Mouse (Mus musculus): Measurements from ENCODE around the gene Sos2. TPM values are rescaled to one million over a fixed set of nuclear protein-coding genes. Genes with fewer than 3 reads are reported as not detected.

Sos2 gene
- 14.5 and 15.6 TPM in 2 replicates for polyA plus RNA-seq (2014; fragmentation: Nextera tagmentation; extraction: Ambion mirVana)

DNA sequence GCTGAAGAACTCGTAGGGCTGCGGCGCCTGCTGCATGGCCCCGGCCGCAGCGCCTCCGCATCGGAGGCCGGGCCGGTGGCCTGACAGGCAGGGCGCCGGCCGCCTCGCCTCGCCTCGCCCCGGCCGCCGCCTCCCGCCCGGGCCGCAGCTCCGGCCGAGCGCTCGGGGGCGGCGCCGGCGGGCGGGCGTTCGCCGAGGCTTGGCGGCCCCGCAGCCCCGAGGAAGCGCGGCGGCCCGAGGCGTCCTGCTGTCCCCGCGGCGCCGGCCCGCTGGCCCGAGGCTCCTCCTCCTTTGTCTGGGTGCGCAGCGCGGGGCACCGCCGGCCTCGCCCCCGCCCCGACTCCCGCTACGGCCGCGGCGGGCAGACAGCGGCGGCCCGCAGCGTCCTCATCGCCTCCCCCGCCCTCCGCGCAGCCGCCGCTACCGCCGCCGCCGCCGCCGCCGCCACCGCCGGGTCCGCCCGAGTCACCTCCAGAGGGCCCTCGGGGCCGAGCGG is at the start of gene Sos2:
Gene Sos2, minus strand, starts transcription at position 287 of the 496 bp plus-strand sequence.
- H3K36me3 ChIP-seq (replicated peaks; ENCODE audit: control insufficient read depth, insufficient read depth), result no peaks in the 10 kb centered on the region
- no peaks in the 10 kb centered on the region for H3K9me3 ChIP-seq (ENCODE audit: control insufficient read depth, low read length)
- H3K4me2 ChIP-seq (replicated peaks), result peak within 1 kb of the TSS; percentile 71
- H3K4me3 ChIP-seq (replicated peaks; ENCODE audit: low read length), result peak within 1 kb of the TSS; percentile 97
- H3K27ac ChIP-seq, result peak within 1 kb of the TSS; percentile 98
- H3K27me3 ChIP-seq (ENCODE audit: control insufficient read depth, insufficient read depth, low read length), result no peaks in the 10 kb centered on the region
- 0% methylated on average over 32 of the region's 85 CpGs for WGBS
- DNase-seq (ENCODE audit: low spot score) (no peak), ATAC-seq (ENCODE audit: low FRiP score) (peak; percentile 86)
- peak within 1 kb of the TSS; percentile 97 for H3K9ac ChIP-seq
- H3K4me1 ChIP-seq (replicated peaks; ENCODE audit: control insufficient read depth, insufficient read depth, low read length), result peaks cover 11% of the 10 kb centered on the region; the same call in 1 of the 2 replicates

DNA sequence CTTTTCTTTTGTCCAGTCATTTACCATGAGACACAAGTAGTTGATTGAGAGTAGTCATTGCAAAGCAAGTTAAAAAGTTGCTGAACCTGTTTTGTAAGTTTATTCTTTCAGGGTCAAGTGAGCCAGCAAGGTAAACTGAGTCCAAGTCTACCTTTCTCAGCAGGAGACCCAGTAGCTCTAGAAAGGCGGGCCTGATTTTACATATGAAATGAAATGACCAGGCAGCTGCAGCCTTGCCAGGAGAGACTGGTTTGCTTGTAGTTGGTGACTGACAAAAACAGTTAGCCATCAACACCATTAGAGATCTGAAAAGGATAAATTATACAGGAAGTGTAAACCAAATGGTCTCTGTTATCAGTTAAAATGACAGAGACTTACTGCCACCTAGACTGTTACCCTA is 48.7 kb upstream of the Sos2 start:
- H3K9me3 ChIP-seq (ENCODE audit: control insufficient read depth, low read length), result no peaks in the 10 kb centered on the region
- no peak overlapping the region for H3K4me3 ChIP-seq (replicated peaks; ENCODE audit: low read length)
- peaks cover 5% of the 10 kb centered on the region for H3K4me1 ChIP-seq (replicated peaks; ENCODE audit: control insufficient read depth, insufficient read depth, low read length)
- DNase-seq (ENCODE audit: low spot score) (no peak), ATAC-seq (ENCODE audit: low FRiP score) (no peak)
- no peak overlapping the region for H3K4me2 ChIP-seq (replicated peaks)
- no peak overlapping the region for H3K9ac ChIP-seq
- H3K27me3 ChIP-seq (ENCODE audit: control insufficient read depth, insufficient read depth, low read length), result no peaks in the 10 kb centered on the region
- 72% methylated on average over 1 of the region's 1 CpGs for WGBS
- H3K27ac ChIP-seq, result no peak overlapping the region
- no peaks in the 10 kb centered on the region for H3K36me3 ChIP-seq (replicated peaks; ENCODE audit: control insufficient read depth, insufficient read depth)

DNA sequence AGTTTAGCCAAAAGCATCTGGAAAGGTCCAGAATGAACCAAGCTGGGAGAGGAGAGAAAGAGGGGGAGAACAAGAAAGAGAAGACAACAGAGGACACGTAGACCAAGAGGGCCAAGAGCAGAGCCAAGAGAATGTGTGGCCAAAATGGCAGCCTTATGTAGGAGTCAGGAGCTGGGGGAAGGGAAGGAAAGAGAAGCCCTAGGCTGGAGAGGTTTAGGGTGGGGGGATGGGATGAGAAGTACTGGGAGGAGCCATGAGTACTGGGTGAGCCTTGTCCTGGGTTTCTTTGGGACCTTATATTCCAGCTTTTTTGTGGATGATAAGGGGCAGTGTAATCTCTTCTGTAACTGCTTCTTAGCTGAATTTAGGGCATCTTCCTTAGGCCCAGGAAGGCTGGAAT is 47.6 kb upstream of the Sos2 start:
- no peak overlapping the region for H3K4me2 ChIP-seq (replicated peaks)
- peaks cover 6% of the 10 kb centered on the region for H3K4me1 ChIP-seq (replicated peaks; ENCODE audit: control insufficient read depth, insufficient read depth, low read length)
- no peaks in the 10 kb centered on the region for H3K27me3 ChIP-seq (ENCODE audit: control insufficient read depth, insufficient read depth, low read length)
- 100% methylated on average over 1 of the region's 1 CpGs for WGBS
- no peak overlapping the region for H3K4me3 ChIP-seq (replicated peaks; ENCODE audit: low read length)
- no peaks in the 10 kb centered on the region for H3K9me3 ChIP-seq (ENCODE audit: control insufficient read depth, low read length)
- H3K36me3 ChIP-seq (replicated peaks; ENCODE audit: control insufficient read depth, insufficient read depth), result no peaks in the 10 kb centered on the region
- ATAC-seq (ENCODE audit: low FRiP score) (no peak), DNase-seq (ENCODE audit: low spot score) (no peak)
- no peak overlapping the region for H3K27ac ChIP-seq
- no peak overlapping the region for H3K9ac ChIP-seq

DNA sequence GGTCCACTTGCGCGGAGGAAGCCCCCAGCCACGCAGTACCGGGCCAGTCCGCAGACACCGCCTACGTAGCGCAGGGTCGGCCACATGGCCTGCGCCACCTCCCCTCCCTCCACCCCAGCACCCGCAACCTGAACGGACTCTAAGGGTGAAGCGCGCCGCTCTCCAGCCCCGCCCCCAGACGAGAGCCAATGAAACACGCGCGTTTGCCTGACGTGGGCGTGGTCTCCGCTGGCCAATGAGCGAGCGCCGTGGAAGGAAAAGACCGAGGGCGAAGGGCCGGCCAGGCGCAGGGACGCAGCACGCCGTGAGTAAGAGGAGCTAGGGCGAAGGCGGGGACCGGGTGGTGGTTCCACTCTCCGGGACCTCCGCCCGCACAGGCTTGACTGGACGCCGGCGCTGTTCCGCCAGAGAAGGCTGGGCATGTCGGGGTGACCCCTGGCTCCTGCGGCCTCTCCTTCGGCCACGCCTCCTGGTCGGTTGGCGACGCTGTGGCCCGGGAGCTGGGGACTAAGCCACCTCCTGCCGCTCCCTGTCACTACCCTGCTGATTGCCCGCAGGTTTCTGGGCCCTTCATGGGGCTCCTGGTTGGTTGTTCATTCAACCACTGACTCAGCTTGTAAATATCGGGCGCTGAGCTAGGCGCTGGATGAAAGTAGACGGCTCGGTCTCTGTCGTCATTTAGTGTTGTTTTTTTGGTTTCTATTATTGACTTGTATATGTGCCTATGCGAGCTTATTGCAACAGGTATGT is 43.2 kb upstream of the Sos2 start, which contains the start of the genes L2hgdh and Atp5s:
Gene L2hgdh, minus strand, starts transcription at position 163 of the 750 bp plus-strand sequence.
Gene Atp5s, plus strand, starts transcription at position 240 of the 750 bp plus-strand sequence.
- Histone ChIP-seq H3K9me3 (ENCODE audit: control insufficient read depth, low read length) (no peaks in the 10 kb centered on the region; the same call in 1 of the 2 replicates), H3K27ac (peak within 1 kb of the TSS; percentile 74), H3K36me3 (replicated peaks; ENCODE audit: control insufficient read depth, insufficient read depth) (peaks cover 4% of the 10 kb centered on the region; the same call in 1 of the 2 replicates), H3K4me2 (replicated peaks) (peak within 1 kb of the TSS; percentile 94), H3K9ac (peak within 1 kb of the TSS; percentile 71), H3K27me3 (ENCODE audit: control insufficient read depth, insufficient read depth, low read length) (no peaks in the 10 kb centered on the region), H3K4me1 (replicated peaks; ENCODE audit: control insufficient read depth, insufficient read depth, low read length) (peaks cover 6% of the 10 kb centered on the region), H3K4me3 (replicated peaks; ENCODE audit: low read length) (peak within 1 kb of the TSS; percentile 58)
- under 1% methylated on average over 59 of the region's 60 CpGs for WGBS
- DNase-seq (ENCODE audit: low spot score) (peak; percentile 93), ATAC-seq (ENCODE audit: low FRiP score) (peak; percentile 96)

DNA sequence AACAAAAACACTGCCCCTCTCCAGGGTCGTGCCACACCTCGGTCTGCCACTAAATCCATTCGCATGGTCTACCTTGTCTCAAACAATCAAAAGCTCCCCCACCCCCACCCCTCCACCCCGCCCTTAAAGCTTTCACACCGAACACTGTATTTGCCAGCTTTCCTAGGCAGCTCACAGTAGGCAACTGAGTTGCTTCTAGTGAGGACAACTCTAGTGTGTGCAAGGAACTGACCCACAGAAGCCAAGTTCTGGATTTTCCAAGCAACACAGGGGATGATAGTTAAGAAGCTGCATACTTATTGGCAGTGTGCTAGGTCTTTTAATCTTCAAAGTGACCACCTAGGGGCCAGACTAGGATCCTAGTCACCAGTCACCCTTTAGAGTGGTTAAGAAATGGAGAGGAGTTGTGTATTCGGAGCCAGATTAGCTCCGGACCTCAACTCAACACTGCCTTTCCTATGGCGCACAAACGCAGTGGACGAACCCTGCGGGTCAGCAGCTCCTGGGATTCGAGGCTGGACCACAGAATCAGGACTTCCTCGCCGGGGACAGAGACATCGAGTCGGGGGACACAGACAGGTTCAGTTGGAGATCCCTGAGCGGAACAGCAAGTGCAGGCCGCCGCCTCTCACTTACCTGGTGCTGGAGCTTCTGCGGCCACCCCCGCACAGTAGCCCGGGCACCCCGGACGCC is 42.5 kb upstream of the Sos2 start:
- peak overlapping the region; percentile 71 for H3K9ac ChIP-seq
- 3% methylated on average over 24 of the region's 24 CpGs for WGBS
- H3K4me1 ChIP-seq (replicated peaks; ENCODE audit: control insufficient read depth, insufficient read depth, low read length), result peaks cover 6% of the 10 kb centered on the region
- DNase-seq (ENCODE audit: low spot score) (peak; percentile 24), ATAC-seq (ENCODE audit: low FRiP score) (peak; percentile 21; the same call in 1 of the 2 replicates)
- H3K9me3 ChIP-seq (ENCODE audit: control insufficient read depth, low read length), result peaks cover 7% of the 10 kb centered on the region; the same call in 1 of the 2 replicates
- peaks cover 10% of the 10 kb centered on the region; the same call in 1 of the 2 replicates for H3K36me3 ChIP-seq (replicated peaks; ENCODE audit: control insufficient read depth, insufficient read depth)
- H3K27me3 ChIP-seq (ENCODE audit: control insufficient read depth, insufficient read depth, low read length), result no peaks in the 10 kb centered on the region
- H3K27ac ChIP-seq, result 0 out of 2 replicates have a peak overlapping the region, but pooled peaks have one; percentile 74
- peak overlapping the region; percentile 94 for H3K4me2 ChIP-seq (replicated peaks)
- peak overlapping the region; percentile 58 for H3K4me3 ChIP-seq (replicated peaks; ENCODE audit: low read length)

DNA sequence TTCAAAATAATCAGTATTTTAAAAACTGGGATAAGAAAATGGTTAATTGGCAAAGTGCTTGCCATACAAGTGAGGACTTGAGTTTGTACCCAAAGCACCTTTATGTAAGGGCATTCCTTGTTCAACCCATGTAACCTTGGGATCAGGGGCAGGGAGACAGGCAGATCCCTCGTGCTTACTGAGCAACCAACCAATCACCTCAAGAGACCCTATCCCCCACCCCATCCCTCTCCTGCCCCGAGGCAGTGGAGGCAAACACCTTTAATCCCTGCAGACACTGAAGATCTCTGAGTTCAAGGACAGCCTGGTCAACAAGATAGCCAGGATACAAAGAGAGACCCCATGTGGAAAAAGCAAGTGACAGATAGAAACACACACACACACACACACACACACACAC is 41.7 kb upstream of the Sos2 start:
- no peak overlapping the region for H3K27ac ChIP-seq
- ATAC-seq (ENCODE audit: low FRiP score), result no peak
- no peak overlapping the region for H3K9ac ChIP-seq
- H3K27me3 ChIP-seq (ENCODE audit: control insufficient read depth, insufficient read depth, low read length), result no peaks in the 10 kb centered on the region
- 0 out of 2 replicates have a peak overlapping the region, but pooled peaks have one; percentile 58 for H3K4me3 ChIP-seq (replicated peaks; ENCODE audit: low read length)
- peaks cover 10% of the 10 kb centered on the region for H3K9me3 ChIP-seq (ENCODE audit: control insufficient read depth, low read length)
- WGBS, result 69% methylated on average over 2 of the region's 2 CpGs
- peaks cover 10% of the 10 kb centered on the region; the same call in 1 of the 2 replicates for H3K36me3 ChIP-seq (replicated peaks; ENCODE audit: control insufficient read depth, insufficient read depth)
- peak overlapping the region; percentile 94 for H3K4me2 ChIP-seq (replicated peaks)
- H3K4me1 ChIP-seq (replicated peaks; ENCODE audit: control insufficient read depth, insufficient read depth, low read length), result peaks cover 6% of the 10 kb centered on the region
- no peak for DNase-seq (ENCODE audit: low spot score)

DNA sequence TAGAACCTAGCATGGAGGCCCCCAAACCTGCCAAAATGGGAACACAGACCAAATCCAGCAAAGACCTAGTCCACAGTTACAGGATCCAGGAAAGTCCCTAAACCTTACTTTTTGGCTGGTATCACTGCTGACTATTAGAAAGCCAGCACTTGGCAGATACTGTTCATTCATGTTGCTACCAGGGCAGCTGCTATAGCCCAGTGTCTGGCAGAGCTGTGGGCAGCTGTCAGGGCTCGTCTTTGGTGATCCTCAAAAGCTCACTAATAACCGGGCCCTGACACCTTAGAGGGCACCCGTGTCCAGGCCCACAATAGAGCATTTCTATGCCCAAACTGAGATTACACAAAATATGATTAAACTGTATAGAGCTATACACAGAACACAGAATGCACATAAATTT is 41.2 kb upstream of the Sos2 start:
- Histone ChIP-seq H3K4me1 (replicated peaks; ENCODE audit: control insufficient read depth, insufficient read depth, low read length) (peaks cover 6% of the 10 kb centered on the region), H3K27ac (no peak overlapping the region), H3K4me2 (replicated peaks) (no peak overlapping the region), H3K36me3 (replicated peaks; ENCODE audit: control insufficient read depth, insufficient read depth) (peaks cover 14% of the 10 kb centered on the region; the same call in 1 of the 2 replicates), H3K9me3 (ENCODE audit: control insufficient read depth, low read length) (peaks cover 14% of the 10 kb centered on the region), H3K4me3 (replicated peaks; ENCODE audit: low read length) (no peak overlapping the region), H3K27me3 (ENCODE audit: control insufficient read depth, insufficient read depth, low read length) (no peaks in the 10 kb centered on the region), H3K9ac (no peak overlapping the region)
- DNase-seq (ENCODE audit: low spot score) (no peak), ATAC-seq (ENCODE audit: low FRiP score) (no peak)
- WGBS, result 94% methylated on average over 3 of the region's 3 CpGs

DNA sequence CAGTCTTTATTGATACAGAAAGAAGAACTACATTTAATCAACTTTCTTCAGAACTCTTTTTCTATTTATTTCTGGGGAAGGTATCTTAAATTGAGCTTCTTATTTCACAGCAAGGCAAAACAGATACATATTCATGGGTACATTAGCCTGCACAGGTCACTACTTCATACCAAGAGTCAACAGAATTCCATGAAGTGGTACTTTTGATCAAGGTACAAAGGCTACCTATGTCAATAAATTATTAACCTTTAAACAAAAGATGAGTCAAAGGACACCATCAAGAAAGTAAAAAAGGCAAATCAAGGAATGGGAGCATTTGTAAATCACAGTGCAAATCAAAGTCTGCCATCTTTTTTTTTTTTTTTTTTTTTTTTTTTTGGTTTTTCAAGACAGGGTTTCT is 32.0 kb upstream of the Sos2 start:
- DNase-seq (ENCODE audit: low spot score) (no peak), ATAC-seq (ENCODE audit: low FRiP score) (no peak)
- H3K36me3 ChIP-seq (replicated peaks; ENCODE audit: control insufficient read depth, insufficient read depth), result peaks cover 15% of the 10 kb centered on the region
- H3K4me1 ChIP-seq (replicated peaks; ENCODE audit: control insufficient read depth, insufficient read depth, low read length), result no peaks in the 10 kb centered on the region
- H3K4me2 ChIP-seq (replicated peaks), result no peak overlapping the region
- H3K9ac ChIP-seq, result no peak overlapping the region
- no peak overlapping the region for H3K4me3 ChIP-seq (replicated peaks; ENCODE audit: low read length)
- peaks cover 5% of the 10 kb centered on the region; the same call in 1 of the 2 replicates for H3K9me3 ChIP-seq (ENCODE audit: control insufficient read depth, low read length)
- H3K27ac ChIP-seq, result no peak overlapping the region
- H3K27me3 ChIP-seq (ENCODE audit: control insufficient read depth, insufficient read depth, low read length), result no peaks in the 10 kb centered on the region
